Mouse (Mus musculus) lung, postnatal 0 days (tissue): ENCODE measurements around the gene Ssr1.

Experiments
- CTCF ChIP-seq: IDR thresholded peaks from 2 replicates; pipeline ENCODE4 v1.5.1; 2016; ENCODE audit warnings: antibody characterized with exemption, mild to moderate bottlenecking
- EP300 ChIP-seq: IDR thresholded peaks from 2 replicates; pipeline ENCODE4 v1.6.1; 2016; ENCODE audit warnings: antibody characterized with exemption, mild to moderate bottlenecking, control low read depth

GRCm38 (mm10) chr13:37943466-37943865, 50.6 kb downstream of the Ssr1 start:
- TF ChIP-seq EP300: no peak
- TF ChIP-seq CTCF: no peak
